Mouse (Mus musculus) c-Kit-negative CD71-positive TER-119-positive erythroid progenitor cells, embryonic 14.5 days (primary cell): ENCODE measurements around the gene Nup153.

Experiments used
- DNase-seq: peaks from one replicate; pipeline ENCODE4 v3.0.0-alpha.2; 2013; ENCODE audit warnings: low read depth, low spot score

Nup153 gene

DNA sequence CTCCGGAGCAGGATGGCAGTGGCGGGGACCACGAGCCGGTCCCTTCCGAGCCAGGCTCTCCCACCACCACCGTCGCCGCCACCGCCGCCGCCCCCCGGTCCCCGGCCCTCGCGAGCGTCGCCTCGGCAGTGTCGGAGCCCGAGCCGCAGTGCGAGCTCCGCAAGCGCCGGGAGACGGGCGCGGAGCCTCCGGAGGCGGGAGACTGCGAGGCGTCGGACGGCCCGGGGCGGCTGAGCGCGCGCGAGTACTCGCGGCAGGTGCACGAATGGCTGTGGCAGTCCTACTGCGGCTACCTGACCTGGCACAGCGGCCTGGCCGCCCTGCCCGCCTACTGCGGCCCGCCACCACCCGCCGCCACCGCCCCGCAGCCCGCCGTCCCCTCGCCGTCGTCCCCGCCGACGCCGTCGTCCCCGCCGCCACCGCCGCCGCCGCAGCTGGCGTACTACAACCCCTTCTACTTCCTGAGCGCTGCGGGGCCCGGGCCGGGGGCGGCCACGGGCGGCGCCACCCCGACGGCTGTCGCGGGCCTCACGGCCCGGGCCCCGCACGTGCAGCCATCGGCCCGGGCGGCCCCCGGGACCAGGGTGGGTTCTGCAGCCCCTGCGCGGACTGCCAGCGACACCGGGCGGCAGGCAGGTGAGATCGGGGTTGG is 58.0 kb downstream of the Nup153 start:
- no peak for DNase-seq

DNA sequence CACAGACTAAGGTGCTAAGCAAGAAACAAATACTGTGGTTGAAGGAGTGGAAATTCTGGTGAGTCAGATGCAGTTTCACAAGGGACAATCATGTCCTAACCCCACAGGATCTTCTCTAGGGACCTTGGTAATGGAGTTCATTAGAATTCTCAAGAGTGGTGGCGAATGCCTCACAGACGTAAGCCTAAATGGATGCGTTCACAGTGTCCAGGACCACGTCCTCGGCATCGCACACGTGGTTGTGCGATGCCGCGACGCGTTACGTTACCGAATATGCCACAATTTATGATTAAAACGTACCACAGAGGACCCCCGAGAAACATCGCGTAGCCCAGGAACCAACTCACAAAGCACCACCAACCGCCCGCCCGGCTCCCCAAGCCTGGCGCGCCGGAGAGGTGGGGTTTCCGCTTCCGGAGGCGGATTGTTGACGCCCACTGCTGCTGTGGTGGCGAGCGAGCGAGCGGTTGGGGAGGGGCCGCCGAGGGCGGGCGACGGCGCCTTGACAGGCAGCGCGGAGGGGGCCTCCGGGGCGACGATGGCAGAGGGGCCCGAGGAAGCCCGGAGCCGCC is 58.6 kb downstream of the Nup153 start, which contains the start of gene Fam8a1:
Fam8a1 (plus strand) TSS at position 475 of the 572 bp plus-strand sequence.
- DNase-seq, result peak; percentile 78

DNA sequence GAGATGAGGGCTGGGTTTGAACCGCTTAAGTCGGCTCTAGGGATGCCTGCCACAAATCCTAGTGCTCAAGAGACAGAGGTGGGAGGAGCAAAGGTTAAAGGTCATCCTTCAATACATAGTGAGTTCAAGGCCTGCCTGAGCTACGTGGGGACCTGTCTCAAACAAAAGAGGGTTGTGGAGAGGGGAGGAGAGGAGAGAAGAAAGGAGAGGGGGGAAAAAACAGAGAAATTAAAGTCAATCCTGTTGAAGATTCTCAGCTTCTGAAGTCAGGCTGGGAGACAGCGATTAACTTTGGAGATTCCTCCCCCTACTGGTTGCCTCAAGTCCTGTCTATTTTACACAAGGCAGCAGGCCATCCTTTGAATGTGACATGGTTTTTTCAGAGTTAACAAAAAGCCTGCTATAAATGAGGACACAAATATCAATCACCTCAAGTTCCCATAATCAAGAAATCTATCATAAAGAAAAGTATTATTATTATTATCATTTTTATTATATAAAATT is 64.2 kb downstream of the Nup153 start:
- DNase-seq, result no peak

DNA sequence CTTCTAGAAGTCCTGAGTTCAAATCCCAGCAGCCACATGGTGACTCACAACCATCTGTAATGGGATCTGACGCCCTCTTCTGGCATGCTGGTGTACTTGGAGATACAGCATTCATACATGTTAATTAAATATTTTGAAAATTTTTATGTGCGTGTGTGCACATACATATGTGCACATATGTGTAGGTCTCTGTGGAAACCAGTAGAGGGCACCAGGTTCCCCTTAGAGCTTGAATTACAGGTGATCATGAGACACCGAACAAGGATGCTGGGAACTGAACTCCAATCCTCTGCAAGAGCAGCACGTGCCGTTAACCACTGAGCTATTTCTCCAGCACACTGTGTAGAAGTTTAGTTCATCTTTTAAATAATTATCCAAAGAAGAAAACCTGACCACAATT is 68.5 kb downstream of the Nup153 start:
- DNase-seq, result no peak

DNA sequence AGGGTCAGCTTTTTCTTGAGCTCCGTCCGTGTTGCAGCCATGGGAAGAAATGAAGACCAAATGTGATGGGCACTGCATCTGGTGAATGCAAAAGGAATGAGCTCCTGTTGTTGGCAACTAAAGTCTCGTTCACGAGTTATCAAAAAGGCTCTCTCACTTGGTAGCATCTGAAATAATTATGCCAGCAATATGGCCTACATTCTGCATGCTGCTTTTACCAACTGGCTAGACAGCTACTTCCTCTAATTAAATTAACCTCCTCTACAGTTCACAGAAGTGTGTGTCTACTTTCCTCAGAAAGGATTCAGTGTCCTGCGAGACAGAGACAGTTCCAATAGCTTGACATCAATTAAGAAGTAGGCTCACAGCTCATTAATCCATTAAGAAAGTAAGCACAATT is 73.2 kb downstream of the Nup153 start:
- DNase-seq, result no peak

DNA sequence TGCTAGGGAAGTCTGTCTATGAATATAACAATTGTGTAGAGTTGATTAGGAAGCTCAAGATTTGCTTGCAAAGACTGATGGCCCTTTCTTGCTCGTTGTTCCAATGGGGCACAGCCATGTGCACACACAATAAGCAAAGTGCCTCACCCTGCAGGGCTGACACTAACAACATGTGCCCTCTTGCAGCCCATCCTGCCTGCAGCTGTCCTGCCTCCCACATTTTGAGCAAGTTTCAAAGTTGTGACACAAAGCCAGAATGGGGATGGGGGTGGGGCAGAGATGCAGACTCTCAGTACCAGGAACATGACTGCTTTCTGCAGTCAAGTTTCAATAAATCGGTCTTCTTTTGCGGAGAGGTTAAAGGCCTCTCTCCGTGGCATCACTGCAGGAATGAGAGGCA is 74.1 kb downstream of the Nup153 start:
- no peak for DNase-seq

DNA sequence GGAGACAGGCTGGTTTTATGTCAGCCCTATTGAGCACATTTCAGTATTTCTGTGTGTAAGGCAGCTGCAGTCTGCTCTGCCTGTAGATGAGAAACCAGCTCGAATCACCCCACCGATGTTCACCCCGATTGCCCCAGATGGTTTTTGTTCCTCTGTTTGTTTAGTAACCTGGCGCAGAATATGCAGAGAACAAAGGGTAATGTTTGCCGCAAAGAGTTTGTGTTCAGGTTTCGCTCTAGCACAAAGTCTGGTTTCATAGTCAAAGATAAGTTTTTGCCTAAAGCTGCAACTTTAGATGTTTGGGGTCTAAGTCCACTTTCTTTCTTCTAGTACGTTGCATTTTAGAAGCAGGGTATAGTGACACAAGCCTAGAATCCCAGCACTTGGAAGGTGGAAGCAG is 75.1 kb downstream of the Nup153 start:
- no peak for DNase-seq

DNA sequence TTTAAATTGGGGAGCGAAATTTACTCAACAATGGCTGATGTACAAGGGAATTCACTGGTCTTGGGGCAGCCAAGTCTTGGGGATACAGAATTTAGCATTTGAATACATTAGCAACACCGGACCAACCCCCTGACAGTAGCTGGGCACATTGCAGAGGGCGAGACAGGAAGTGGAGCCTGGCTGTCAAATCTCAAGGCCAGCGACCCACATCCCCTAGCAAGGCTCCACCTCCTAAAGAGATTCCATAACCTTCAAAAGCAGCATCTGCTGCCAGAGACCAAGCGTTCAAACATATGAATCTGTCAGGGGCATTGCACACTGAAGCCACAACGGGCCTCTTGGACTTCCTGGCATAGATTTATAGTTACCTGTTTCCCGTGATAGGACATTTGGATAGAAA is 75.9 kb downstream of the Nup153 start:
- no peak for DNase-seq

DNA sequence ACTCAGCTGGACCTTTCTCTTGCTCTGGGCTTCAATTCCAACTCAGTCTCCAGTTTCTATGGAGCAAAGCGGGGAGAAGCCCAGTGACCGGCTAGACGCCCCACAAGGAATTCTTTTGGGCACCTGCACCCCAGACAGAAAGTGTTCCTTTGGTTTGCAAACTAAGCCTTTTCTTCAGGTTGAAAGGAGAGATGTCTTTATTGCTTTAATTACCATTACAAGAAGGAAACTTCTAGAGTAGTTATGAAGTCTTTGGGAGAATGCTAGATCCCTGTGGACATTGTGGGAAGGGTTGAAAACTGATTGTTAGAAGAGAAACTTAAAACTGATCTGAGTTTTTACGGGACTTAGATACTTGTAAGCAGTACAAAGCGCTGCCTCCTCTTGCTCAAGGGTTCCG is 82.3 kb downstream of the Nup153 start:
- no peak for DNase-seq

DNA sequence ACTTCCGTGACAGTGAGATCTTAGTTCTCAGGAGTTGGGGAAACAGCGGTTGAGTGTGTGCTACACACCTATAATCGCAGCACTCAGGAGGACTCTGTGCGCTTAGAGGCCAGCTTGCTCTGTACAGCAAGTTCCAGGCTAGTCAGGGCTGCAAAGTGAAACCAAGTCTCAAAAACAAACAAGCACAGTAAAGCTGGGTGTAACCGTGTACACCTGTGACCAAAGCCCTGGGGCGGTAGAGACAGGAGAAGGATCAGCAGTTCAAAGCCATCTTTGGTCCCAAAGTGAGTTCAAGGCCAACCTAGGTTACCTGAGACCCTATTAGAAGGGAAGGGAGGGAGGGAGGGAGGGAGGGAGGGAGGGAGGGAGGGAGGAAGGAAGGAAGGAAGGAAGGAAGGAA is 83.6 kb downstream of the Nup153 start:
- DNase-seq, result no peak

DNA sequence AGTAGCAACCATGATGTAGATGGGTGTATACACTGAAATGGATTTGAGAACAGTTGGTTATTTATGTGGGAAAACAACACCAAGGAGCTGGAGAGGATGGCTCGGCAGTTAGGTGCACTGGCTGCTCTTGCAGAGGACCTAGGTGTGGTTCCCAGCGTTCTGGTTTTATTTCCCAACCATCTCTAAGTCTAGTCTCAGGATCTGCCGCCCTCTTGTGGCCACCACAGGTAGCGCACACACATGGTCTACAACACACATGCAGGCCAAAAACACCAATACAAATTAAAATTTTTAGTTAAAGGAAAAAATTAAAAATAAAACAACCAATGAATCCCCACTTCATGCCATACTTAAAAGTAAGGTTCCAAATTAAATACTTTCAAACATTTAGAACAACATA is 85.4 kb downstream of the Nup153 start:
- DNase-seq, result peak; percentile 5

DNA sequence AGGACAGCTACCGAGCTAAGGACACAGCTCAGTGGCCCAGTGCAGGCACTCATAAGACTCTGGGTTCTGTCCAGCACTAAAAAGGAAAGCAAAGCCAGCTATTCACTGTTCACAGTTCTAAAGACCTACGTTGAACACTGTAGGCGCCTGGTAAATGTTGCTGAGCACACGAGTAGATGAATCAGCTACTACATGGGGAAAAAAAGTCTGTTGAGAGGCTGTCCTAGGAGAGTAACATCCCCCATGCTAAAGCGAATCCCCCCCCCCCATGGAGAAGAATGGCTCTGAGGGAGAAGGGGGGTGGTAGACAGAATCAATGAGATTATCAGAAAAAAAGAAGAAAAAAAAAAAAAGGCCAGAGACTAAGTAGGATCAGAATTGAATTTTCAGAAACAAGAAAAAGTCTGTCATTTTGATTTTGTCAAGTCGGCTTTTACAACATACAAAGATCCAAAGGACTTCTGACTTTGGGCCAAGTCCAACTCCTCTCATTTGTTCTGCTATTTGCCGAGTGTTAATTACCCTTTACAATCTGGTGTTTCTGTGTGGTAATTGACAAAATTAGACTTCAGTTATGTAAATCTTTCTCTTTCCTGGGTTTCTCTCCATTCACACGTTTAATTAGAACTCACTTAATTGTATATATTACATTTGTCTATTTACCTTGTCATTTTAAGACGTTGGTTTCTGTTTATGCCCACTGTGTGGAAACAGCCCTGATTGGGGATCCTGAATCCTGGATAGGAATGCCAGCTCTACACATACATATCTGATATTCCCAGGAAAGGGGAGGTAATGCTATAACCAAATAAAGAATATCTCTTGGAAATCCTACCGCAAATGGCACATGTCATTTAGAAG is 86.9 kb downstream of the Nup153 start:
- no peak for DNase-seq

DNA sequence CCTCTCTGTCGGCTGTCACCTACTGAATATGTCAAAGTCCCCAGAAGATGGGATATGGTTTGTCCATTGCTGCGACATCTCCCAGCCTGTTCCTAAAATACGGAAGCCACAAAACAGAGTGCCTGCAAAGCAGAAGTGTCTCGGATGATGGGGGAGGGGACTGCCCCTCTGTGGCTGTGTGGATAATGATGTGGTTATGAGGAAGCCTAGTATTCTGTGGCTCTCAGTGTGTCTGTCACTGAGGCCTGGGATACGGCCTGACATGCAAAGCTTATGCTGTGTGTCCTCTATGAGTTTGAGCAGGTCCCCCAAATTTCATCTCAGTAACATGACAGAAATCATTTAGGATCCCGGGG is 93.6 kb downstream of the Nup153 start:
- DNase-seq, result no peak

DNA sequence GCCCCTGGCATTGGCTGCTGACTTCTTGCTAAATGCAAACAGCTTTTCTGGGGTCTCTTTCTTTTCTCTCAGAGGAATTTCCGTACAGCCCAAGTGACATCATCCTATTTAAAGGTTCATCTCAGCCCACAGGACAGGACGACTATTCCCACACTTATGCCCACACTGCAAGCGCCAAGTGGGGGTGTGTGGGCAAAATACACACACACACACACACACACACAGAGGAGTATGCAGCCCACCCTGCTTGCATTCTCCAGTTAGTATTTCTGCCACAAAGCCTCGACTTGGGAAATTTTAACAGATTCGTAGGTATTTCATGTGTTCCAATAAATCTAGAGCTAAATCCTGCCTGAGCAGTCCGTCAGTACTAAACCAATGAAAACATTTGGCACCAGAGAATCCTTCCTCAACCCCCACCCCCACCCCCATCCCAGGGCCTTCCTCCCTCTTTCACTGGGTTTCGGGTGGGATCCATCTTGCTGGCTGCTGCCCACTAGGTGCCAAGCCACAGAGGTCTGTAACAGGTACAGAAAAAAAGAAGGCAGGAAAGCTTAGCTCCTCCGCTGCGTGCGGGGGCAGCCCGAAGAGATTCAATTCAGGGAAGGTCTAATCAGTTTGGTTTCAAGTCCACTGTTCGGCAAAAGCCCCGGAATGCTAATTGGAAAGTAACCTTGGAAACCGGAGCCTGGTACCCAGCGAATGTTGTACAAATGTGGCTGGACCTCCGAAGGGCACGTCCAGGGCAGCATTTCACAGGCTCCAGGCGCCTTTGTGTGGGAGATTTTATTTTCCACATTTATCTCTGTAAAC is 94.2 kb downstream of the Nup153 start:
- no peak for DNase-seq

DNA sequence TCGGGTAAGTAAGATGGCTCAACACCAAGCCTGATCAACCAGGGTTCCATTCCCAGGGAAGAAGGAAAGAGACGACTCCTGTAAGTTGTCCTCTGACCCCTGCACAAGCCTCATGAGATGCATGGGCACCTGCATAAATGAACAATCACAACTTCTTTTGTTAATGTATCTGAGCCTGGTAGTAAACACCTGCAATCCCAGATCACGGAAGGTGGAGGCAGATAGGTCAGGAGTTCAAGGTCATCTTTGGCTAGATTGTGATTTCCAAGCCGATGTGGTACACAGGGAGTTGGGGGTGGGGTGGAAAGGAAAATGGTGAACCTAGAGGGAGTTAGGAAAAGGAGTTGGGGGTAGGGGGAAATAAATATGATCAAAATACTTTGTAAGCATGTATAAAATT is 94.9 kb downstream of the Nup153 start:
- DNase-seq, result no peak
